Mouse (Mus musculus) adrenal gland, postnatal 14 days (tissue): Measurements from ENCODE around the gene Med10. TPM values are rescaled to one million over a fixed set of nuclear protein-coding genes. Genes with fewer than 3 reads are reported as not detected.
A peak's percentile ranks its signal among the peaks of the same experiment; 100 is the strongest.

Experiments used
- DNase-seq: peaks from one replicate; pipeline ENCODE4 v3.0.0; 2021; ENCODE audit warnings: mixed read lengths
- long read RNA-seq, 2 experiments: library from polyadenylated mRNA; stranded (forward); transcript quantifications; one replicate each; pipeline ENCODE4 v2.0.0; 2021
- total RNA-seq: library from RNA; stranded (reverse); gene quantifications from 2 replicates; pipeline ENCODE4 v1.2.3, GENCODE M21; 2021

Gene Med10
- 55.0 and 57.0 TPM in 2 replicates for total RNA-seq
- long read RNA-seq, experiment 1, full-length matches to known transcripts, result 78 of 84 reads
- long read RNA-seq, experiment 1, partial matches to known transcripts, result 3 of 84 reads
- long read RNA-seq, experiment 1, other reads (novel, unspliced or antisense), result 3 of 84 reads
- long read RNA-seq, experiment 2, transcript Med10-201 (4 exons, 913 nt), result major isoform, 34 of 36 reads
- long read RNA-seq, experiment 2, partial matches to known transcripts, result 0 of 36 reads
- long read RNA-seq, experiment 2, other reads (novel, unspliced or antisense), result 2 of 36 reads

- no peak for DNase-seq
Observed at GRCm38 (mm10) chr13:69802095-69802494, at the start of gene Med10. Med10 (plus strand) TSS chr13:69802395.

GRCm38 (mm10) chr13:69752875-69753274 is 49.3 kb upstream of the Med10 start:
- DNase-seq, result no peak

- no peak for DNase-seq
Observed at GRCm38 (mm10) chr13:69758979-69759378, 43.2 kb upstream of the Med10 start.

- peak; percentile 36 for DNase-seq
Observed at GRCm38 (mm10) chr13:69761393-69761792, 40.8 kb upstream of the Med10 start.

GRCm38 (mm10) chr13:69764646-69765045 is 37.5 kb upstream of the Med10 start:
- DNase-seq, result no peak

- no peak for DNase-seq
Observed at GRCm38 (mm10) chr13:69768152-69768551, 34.0 kb upstream of the Med10 start.

- no peak for DNase-seq
Observed at GRCm38 (mm10) chr13:69770538-69771456, 31.4 kb upstream of the Med10 start.

- DNase-seq, result no peak
Observed at GRCm38 (mm10) chr13:69772358-69772757, 29.8 kb upstream of the Med10 start.

GRCm38 (mm10) chr13:69778221-69778620 is 24.0 kb upstream of the Med10 start:
- DNase-seq, result no peak

GRCm38 (mm10) chr13:69788704-69789103 is 13.5 kb upstream of the Med10 start:
- no peak for DNase-seq

- no peak for DNase-seq
Observed at GRCm38 (mm10) chr13:69791814-69792213, 10.4 kb upstream of the Med10 start.

- peak; percentile 54 for DNase-seq
Observed at GRCm38 (mm10) chr13:69792541-69793009, 9.6 kb upstream of the Med10 start.

GRCm38 (mm10) chr13:69794808-69795207 is 7.4 kb upstream of the Med10 start:
- DNase-seq, result no peak

GRCm38 (mm10) chr13:69809681-69810611 is 7.8 kb downstream of the Med10 start:
- DNase-seq, result peak; percentile 95

GRCm38 (mm10) chr13:69810936-69811680 is 8.9 kb downstream of the Med10 start:
- peak; percentile 51 for DNase-seq

GRCm38 (mm10) chr13:69813870-69814269 is 11.7 kb downstream of the Med10 start:
- DNase-seq, result no peak

- no peak for DNase-seq
Observed at GRCm38 (mm10) chr13:69818306-69818705, 16.1 kb downstream of the Med10 start.

GRCm38 (mm10) chr13:69821169-69821822 is 19.1 kb downstream of the Med10 start:
- no peak for DNase-seq

- peak; percentile 18 for DNase-seq
Observed at GRCm38 (mm10) chr13:69823920-69824637, 21.9 kb downstream of the Med10 start.
